Mouse (Mus musculus): ENCODE results near the gene H2-DMb1. TPM values are rescaled to one million over a fixed set of nuclear protein-coding genes. Genes with fewer than 3 reads are reported as not detected.

The H2-DMb1 gene
- polyA plus RNA-seq (2015; fragmentation: Nextera tagmentation; extraction: Ambion mirVana): not detected in 2 replicates

- no peak within 1 kb of the TSS for H3K4me3 ChIP-seq
- H3K27me3 ChIP-seq: no peaks in the 10 kb centered on the region
- ATAC-seq (ENCODE audit: low read depth): no peak
- no peak within 1 kb of the TSS for H3K9ac ChIP-seq
- 66% methylated on average over 4 of the region's 4 CpGs for WGBS
- H3K27ac ChIP-seq (replicated peaks): no peak within 1 kb of the TSS
- H3K4me1 ChIP-seq (replicated peaks): no peaks in the 10 kb centered on the region
- no peaks in the 10 kb centered on the region for H3K36me3 ChIP-seq
- no peak within 1 kb of the TSS for H3K4me2 ChIP-seq
- H3K9me3 ChIP-seq: no peaks in the 10 kb centered on the region
These were observed at the start of gene H2-DMb1 for GRCm38 (mm10) chr17:34152923-34153322. Gene H2-DMb1 (plus strand): TSS chr17:34153072.

DNA sequence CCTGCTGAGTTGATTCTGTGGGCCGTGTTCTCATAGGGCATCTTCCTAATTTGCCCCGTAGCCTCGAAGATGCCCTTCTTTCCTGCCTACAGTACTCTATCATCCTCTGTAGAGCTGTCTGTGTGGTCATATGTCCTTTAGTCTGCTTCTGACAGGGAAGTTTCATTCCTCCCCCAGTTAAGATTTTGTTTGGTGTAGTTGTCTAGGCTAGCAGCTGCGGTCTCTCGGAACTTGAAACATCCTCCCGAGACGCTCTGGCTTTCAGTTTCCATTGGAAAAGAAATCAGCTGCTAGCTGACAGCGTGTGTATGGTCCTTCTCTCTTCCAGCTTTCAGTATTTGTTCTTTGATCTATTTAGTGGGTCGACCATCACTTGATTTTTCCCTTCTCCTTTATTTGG lies 48.1 kb upstream of the H2-DMb1 start:
- Histone ChIP-seq H3K9me3 (no peaks in the 10 kb centered on the region), H3K4me1 (replicated peaks) (peaks cover 5% of the 10 kb centered on the region; the same call in 1 of the 2 replicates), H3K36me3 (peaks cover 9% of the 10 kb centered on the region), H3K27me3 (peaks cover 8% of the 10 kb centered on the region; the same call in 1 of the 2 replicates), H3K4me3 (no peak overlapping the region), H3K27ac (replicated peaks) (no peak overlapping the region), H3K4me2 (no peak overlapping the region), H3K9ac (no peak overlapping the region)
- WGBS: 89% methylated on average over 9 of the region's 9 CpGs
- ATAC-seq (ENCODE audit: low read depth): no peak

DNA sequence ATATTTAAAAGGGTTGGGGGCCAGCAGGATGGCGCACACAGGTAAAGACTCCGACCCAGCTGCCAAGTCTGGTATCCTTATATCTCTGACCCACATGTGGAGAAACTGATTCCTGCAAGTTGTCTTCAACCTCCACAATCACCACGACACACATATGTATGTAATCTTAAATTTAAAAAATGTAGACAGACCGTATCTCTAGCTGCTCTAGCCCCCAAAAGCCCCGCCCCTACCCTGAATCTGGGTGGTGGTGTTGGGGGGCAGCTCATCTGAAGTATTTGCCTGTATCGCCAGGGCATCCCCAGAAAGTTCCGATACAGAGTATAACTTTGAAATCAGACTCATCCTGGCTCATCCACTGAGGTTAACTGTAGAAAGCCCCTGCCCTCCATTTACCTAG lies 46.3 kb upstream of the H2-DMb1 start:
- Histone ChIP-seq H3K27ac (replicated peaks) (no peak overlapping the region), H3K4me1 (replicated peaks) (peaks cover 3% of the 10 kb centered on the region; the same call in 1 of the 2 replicates), H3K9ac (no peak overlapping the region), H3K4me3 (no peak overlapping the region), H3K9me3 (no peaks in the 10 kb centered on the region), H3K4me2 (no peak overlapping the region), H3K36me3 (peaks cover 26% of the 10 kb centered on the region), H3K27me3 (no peaks in the 10 kb centered on the region)
- WGBS: 87% methylated on average over 7 of the region's 7 CpGs
- no peak for ATAC-seq (ENCODE audit: low read depth)

- H3K27me3 ChIP-seq: no peaks in the 10 kb centered on the region
- WGBS: 88% methylated on average over 7 of the region's 7 CpGs
- no peak overlapping the region for H3K9ac ChIP-seq
These were observed 45.6 kb upstream of the H2-DMb1 start for GRCm38 (mm10) chr17:34107109-34107867.

DNA sequence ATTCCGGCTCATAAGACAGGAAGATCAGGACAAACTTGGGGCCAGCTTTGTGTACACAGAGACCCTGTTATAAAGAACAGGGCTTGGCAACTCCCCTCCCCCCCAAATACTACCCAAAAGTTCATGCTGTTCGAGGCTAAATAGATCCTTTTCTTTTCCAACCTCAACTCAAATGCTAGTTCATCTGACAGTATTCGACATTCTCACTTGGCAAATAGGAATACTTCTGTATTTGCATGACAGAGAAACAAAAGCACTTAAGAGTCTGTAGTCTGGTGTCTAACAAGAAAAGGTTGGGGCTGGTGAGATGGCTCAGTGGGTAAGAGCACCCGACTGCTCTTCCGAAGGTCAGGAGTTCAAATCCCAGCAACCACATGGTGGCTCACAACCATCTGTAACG lies 44.4 kb upstream of the H2-DMb1 start:
- H3K36me3 ChIP-seq: peaks cover 45% of the 10 kb centered on the region
- no peak overlapping the region for H3K4me3 ChIP-seq
- ATAC-seq (ENCODE audit: low read depth): no peak
- 75% methylated on average over 5 of the region's 6 CpGs for WGBS
- H3K9me3 ChIP-seq: no peaks in the 10 kb centered on the region
- no peak overlapping the region for H3K9ac ChIP-seq
- H3K4me2 ChIP-seq: no peak overlapping the region
- H3K27ac ChIP-seq (replicated peaks): no peak overlapping the region
- H3K4me1 ChIP-seq (replicated peaks): no peaks in the 10 kb centered on the region
- no peaks in the 10 kb centered on the region for H3K27me3 ChIP-seq

More at GRCm38 (mm10) chr17:34107109-34107867, 45.6 kb upstream of the H2-DMb1 start:
- no peak overlapping the region for H3K27ac ChIP-seq (replicated peaks)
- no peaks in the 10 kb centered on the region for H3K4me1 ChIP-seq (replicated peaks)
- peaks cover 34% of the 10 kb centered on the region for H3K36me3 ChIP-seq
- H3K4me2 ChIP-seq: no peak overlapping the region
- H3K4me3 ChIP-seq: no peak overlapping the region
- no peak for ATAC-seq (ENCODE audit: low read depth)
- H3K9me3 ChIP-seq: no peaks in the 10 kb centered on the region

DNA sequence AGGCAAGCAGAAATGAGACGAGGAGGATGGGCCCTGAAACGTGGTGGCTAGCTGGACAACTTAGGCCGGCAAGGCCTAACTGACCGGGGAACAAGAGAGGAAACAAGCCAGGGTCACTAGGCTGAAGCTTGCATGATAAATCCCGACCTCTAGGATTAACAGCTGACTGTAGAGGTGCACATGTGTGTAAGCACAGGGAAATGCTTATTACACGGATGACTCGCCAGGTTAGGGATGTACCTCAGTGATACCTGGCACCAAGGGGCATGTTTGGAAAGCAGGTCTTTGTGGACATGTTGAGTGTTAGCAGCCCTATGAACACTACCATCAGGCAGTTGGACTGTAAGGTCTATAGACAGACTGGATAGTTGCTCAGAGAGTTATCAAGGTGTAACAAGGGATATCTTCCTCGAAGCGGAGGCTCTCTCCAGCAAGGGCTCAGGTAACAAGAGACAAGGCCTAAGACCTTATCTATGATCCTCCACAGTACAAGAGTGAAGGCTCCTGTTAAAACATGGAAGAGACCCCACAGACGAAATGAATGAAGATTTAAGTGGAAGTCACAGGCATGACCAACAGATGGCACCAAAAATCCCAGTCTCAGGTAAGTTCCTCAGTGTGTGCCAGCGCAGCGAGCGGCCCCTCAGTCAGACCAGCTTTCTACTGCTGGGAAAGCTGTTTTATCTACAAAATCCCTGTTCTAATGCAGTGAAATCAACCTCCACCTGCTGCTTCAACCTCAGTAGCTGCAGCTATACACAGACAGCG lies 43.6 kb upstream of the H2-DMb1 start:
- Histone ChIP-seq H3K27ac (replicated peaks) (no peak overlapping the region; the same call in 1 of the 2 replicates), H3K4me2 (no peak overlapping the region)
- ATAC-seq (ENCODE audit: low read depth): no peak; the same call in 1 of the 2 replicates

GRCm38 (mm10) chr17:34109806-34110195 lies 43.1 kb upstream of the H2-DMb1 start:
- Histone ChIP-seq H3K27me3 (no peaks in the 10 kb centered on the region), H3K36me3 (peaks cover 59% of the 10 kb centered on the region), H3K27ac (replicated peaks) (no peak overlapping the region), H3K9me3 (no peaks in the 10 kb centered on the region), H3K4me3 (no peak overlapping the region), H3K4me2 (no peak overlapping the region), H3K9ac (no peak overlapping the region), H3K4me1 (replicated peaks) (peaks cover 6% of the 10 kb centered on the region)
- ATAC-seq (ENCODE audit: low read depth): peak; percentile 49; the same call in 1 of the 2 replicates
- WGBS: 70% methylated on average over 3 of the region's 3 CpGs

More for the DNA sequence above, 43.6 kb upstream of the H2-DMb1 start:
- 84% methylated on average over 14 of the region's 14 CpGs for WGBS
- Histone ChIP-seq H3K36me3 (peaks cover 53% of the 10 kb centered on the region), H3K4me3 (no peak overlapping the region), H3K27me3 (no peaks in the 10 kb centered on the region), H3K4me1 (replicated peaks) (0 out of 2 replicates have a peak, but pooled peaks cover under 1% of the 10 kb centered on the region), H3K9me3 (no peaks in the 10 kb centered on the region), H3K9ac (no peak overlapping the region)

DNA sequence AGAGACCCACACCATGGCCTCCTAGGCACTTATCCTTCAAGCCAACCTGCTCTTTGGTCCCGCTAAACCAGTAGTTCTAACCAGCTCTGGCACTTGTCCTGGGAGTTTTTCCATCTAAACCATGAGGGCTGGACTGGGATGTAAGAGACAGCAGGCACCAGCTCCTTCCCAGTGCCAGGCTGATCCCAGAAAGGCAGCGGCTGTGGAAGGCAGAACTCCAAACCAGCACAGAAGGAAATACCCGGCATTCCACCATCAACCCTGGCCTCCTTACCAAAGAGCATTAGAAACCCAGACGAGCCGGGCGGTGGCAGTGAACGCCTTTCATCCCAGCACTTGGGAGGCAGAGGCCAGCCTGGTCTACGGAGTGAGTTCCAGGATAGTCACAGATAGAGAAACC lies 42.6 kb upstream of the H2-DMb1 start:
- H3K4me3 ChIP-seq: no peak overlapping the region
- ATAC-seq (ENCODE audit: low read depth): no peak
- WGBS: 66% methylated on average over 8 of the region's 8 CpGs
- H3K4me1 ChIP-seq (replicated peaks): peaks cover 11% of the 10 kb centered on the region
- H3K27ac ChIP-seq (replicated peaks): no peak overlapping the region
- H3K27me3 ChIP-seq: no peaks in the 10 kb centered on the region
- no peaks in the 10 kb centered on the region for H3K9me3 ChIP-seq
- H3K36me3 ChIP-seq: peaks cover 64% of the 10 kb centered on the region
- no peak overlapping the region for H3K9ac ChIP-seq
- no peak overlapping the region for H3K4me2 ChIP-seq

DNA sequence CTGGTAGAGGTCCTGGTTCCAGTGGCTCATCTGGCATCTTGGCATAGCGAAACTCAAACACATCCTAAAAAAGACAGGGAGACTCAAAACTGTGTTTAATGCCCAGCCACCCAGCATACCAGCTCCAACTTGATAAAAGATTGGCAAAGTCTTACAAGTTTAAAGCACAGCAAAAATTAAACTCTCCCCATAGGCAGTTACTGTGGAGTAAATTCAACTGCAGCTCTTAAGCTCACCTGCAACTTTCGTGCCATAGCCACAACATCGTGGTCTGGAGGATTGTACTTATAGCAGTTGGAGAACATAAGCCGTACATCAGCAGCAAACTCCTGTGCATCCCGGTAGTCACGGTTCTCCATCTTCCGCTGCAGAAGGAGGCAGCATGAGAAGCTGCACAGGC lies 38.8 kb upstream of the H2-DMb1 start:
- H3K4me1 ChIP-seq (replicated peaks): peaks cover 38% of the 10 kb centered on the region
- H3K4me2 ChIP-seq: no peak overlapping the region
- no peak overlapping the region for H3K27ac ChIP-seq (replicated peaks)
- no peaks in the 10 kb centered on the region for H3K9me3 ChIP-seq
- ATAC-seq (ENCODE audit: low read depth): no peak
- no peaks in the 10 kb centered on the region for H3K27me3 ChIP-seq
- WGBS: 92% methylated on average over 7 of the region's 7 CpGs
- no peak overlapping the region for H3K4me3 ChIP-seq
- no peak overlapping the region for H3K9ac ChIP-seq
- H3K36me3 ChIP-seq: peaks cover 94% of the 10 kb centered on the region

DNA sequence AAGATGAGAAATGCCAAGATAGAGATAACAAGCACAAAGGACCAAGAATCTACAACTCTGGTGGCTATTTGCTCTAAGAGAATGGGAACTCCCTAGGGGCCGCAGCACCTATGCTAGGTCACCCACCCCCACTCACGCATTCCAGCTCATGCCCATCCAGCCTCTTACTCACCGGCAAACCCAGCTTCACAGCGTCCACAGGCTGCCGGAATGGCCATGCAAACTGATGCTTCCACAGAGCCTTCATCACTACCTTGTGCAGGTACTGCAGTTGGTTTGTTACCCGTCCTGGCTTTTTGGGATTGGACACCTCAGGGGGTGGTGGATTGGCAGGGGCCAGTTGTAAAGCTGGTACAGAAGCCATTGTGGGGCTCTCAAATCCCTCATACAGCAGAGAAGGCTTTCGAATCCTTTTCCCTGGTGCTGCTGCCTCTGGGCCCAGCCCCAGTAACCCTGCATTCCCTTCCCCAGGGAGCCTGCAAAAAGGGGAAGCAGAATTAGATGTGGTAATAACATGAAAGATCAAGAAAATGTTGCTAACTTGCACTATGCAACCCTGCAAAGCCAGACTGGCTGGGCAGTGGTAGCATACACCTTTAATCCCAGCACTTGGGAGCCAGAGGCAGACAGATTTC lies 36.0 kb upstream of the H2-DMb1 start:
- peak overlapping the region; percentile 90 for H3K9ac ChIP-seq
- no peaks in the 10 kb centered on the region for H3K27me3 ChIP-seq
- H3K4me1 ChIP-seq (replicated peaks): peaks cover 38% of the 10 kb centered on the region
- ATAC-seq (ENCODE audit: low read depth): no peak
- H3K36me3 ChIP-seq: peaks cover 67% of the 10 kb centered on the region
- 31% methylated on average over 7 of the region's 7 CpGs for WGBS
- H3K9me3 ChIP-seq: no peaks in the 10 kb centered on the region
- peak overlapping the region; percentile 82 for H3K4me3 ChIP-seq
- peak overlapping the region; percentile 100 for H3K4me2 ChIP-seq
- no peak overlapping the region for H3K27ac ChIP-seq (replicated peaks)

DNA sequence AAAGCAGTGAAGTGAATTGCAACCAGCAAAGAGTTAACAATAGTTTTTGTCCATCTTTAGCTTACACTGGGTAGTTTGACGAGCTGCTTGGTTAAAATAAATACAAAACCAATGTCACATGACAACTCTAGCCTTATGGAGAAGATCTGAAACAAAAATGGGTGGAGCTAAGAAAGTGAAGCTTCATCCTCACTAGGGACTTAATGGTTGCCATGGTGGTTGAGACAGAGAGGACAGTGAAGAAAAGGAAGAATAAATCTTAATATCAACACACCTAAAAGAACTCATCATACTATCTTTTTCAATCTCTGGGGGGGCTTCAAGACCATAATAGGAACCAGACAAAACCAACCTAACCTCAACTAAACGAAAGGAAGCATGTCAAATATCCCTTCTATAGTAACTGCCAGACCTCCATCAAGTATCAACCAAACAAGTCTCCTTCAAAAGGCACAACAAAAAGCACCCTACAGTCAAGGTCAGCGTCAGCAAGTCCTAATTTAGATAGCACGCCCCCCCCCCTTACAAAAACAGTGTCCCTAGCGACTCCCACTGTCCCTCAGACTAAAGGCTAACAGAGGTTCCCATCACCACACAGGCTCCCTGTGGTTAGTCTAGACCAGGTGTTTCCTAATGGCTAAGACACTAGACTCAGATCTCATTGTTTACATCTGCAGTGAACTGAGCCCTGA lies 35.3 kb upstream of the H2-DMb1 start:
- Histone ChIP-seq H3K36me3 (peaks cover 60% of the 10 kb centered on the region), H3K4me3 (peak overlapping the region; percentile 82), H3K9me3 (no peaks in the 10 kb centered on the region), H3K4me1 (replicated peaks) (peaks cover 38% of the 10 kb centered on the region), H3K4me2 (peak overlapping the region; percentile 100), H3K9ac (peak overlapping the region; percentile 90), H3K27me3 (no peaks in the 10 kb centered on the region), H3K27ac (replicated peaks) (peak overlapping the region; percentile 100)
- no peak for ATAC-seq (ENCODE audit: low read depth)
- 0% methylated on average over 5 of the region's 5 CpGs for WGBS
